Mouse (Mus musculus) inflammation-experienced regulatory T-cells, adult 6 months (primary cell): ENCODE measurements around the gene Stx8. TPM values are rescaled to one million over a fixed set of nuclear protein-coding genes. Genes with fewer than 3 reads are reported as not detected.

Source experiments
- ATAC-seq: one replicate; pipeline ENCODE4 v1.8.0; 2017
- polyA plus RNA-seq, 3 experiments: library from polyadenylated mRNA; unstranded; fragments of 100-300 nt; shearing (Covaris generic); gene quantifications; one replicate each; pipeline ENCODE4 v1.2.1; 2017

Stx8 gene
- polyA plus RNA-seq, 3 experiments from 2014 or later: 59.6 to 76.8 (median 64.6) TPM

DNA sequence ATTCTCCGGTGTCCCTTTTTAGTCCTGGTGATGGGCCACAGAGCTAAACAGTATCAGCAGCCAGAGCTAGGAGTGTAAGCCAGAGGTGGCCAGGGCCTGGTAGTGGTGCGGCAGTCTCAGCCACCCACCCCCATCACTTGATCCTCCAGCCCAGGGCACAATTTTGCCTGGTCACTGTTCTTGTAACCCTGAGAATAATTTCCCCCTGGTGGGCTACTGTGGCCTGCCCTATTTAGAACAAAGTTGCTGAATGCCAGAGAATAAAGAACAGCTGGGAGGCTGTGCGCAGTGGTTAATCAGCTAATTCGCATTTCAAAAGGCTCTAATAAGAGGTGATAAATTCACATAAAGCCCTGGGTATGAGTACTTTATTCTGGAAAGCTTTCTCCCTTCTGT is 180.5 kb downstream of the Stx8 start:
- no peak for ATAC-seq

- ATAC-seq: no peak
These were observed 184.9 kb downstream of the Stx8 start for GRCm38 (mm10) chr11:68150938-68151337.

- ATAC-seq: no peak
These were observed 189.8 kb downstream of the Stx8 start for GRCm38 (mm10) chr11:68155821-68156220.

DNA sequence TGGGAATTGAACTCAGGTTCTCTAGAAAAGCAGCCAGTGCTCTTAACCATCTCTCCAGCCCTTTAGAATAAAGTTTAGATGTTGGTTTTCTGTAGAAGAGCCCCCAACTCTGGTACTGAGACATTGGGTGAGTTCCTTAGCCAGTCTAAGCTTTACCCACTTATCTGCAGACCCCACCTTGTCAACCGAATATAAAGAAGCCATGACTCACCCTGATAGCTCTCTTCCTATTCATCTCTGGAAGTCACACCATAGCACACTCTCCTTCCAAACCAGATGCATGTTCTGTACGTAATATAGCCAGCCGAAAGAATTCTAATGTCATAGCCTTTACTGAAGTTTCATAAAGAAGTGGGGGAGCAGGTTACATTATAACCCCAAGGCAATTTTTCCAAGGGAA is 192.2 kb downstream of the Stx8 start:
- ATAC-seq: no peak

DNA sequence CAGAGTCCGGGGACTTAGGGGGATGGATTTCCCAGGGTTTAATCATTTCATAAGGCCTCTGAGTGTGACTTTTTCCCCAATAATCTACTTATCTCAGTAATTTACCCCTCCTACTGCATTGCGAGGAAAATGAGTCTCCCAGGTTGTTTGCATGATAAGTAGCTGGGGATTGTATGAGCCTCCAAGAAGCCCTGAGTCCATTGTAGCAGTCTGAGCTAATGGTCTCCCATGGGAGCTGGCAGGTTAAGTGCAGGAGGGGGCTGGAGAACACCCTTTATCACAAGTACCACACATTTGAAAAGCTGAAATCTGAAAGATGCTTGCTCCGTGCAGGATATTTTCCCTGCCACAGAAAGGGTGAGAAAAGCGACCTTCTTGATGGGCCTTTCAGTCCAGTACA is 193.9 kb downstream of the Stx8 start:
- no peak for ATAC-seq

DNA sequence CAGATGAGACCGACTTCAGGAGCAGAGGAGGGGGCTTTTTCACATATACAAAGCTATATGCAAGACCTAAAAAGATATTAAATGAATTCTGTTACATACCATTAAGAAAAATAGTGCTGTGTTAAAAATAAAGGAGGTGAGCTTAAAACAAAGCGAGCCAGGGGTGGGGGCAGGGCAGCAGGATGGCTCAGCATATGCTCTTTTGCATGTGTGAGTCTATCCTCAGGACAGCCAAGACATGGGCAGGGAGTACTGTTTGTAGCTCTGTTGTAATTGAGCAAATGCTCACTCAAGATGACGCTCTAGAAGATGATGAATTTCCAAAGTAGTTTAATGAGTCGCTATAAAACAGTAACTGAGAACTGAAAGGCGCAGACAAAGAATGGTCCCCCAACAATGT is 198.4 kb downstream of the Stx8 start:
- ATAC-seq: no peak

DNA sequence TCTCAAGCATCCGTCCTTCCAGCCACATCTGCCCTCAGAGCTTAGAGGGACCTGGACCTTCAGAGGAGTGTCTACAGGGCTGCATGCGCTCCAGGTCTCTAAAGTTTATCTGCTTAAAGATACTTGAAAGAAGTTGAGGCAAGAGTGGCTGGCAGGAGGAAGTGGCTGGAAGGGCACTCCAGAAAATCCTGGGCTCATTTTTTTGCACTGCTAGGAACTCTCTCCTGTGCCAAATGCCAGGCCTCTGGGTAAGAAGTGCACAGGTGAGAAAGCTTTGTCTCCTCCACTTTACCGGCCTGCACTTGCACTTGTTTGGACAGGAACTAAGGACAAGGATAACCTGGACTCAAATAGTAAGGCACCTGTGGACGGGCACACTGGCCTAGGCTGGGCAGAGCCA is 202.4 kb downstream of the Stx8 start:
- ATAC-seq: no peak

DNA sequence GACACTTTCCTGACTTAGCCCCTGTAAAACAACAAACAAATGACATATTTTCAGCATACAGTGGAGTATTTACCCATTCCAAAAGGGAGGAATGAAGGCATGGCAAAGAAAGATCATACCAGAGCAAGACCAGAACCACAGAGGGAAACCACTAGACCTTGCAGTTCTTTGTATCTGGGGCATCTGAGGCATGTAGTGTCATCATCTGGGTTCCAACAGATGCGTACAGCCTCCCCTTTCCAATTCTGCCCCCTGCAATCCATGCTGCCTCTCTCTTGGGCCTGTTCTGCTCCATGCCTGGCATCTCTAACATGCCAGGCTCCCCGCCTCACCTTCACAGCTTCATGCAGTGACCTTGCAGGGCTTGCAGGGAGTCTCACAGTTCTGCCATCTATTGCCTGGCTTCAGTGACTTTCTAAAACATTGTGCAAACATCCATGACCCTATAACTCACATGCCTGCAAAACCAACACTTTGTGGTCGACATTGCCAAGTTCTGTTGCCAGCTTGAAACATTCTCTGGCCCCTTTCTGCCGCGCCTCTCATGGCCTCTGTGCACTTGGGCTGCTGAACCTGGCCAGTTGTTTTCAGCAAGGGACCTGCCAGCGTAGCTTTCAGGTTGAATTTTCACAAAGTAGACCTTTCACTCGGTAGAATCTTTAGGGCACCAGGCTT is 206.1 kb downstream of the Stx8 start:
- no peak for ATAC-seq

DNA sequence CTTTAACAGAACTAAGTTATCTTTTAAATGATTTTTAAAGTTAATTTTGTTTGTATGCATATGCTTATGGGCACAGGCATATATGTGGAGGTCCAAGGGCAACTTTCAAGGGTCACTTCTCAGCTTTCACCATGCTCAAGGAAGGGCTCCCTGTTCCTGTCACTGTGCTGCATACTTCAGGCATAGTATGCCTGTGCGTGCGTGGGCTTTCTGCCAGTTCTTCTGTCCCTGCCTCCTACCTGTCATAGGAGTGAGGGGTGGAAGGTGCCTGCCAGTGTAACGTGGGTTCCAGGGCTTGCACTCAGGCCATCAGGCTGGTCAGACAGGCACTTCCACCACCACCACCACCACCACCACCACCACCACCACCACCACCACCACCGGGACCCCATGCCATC is 206.7 kb downstream of the Stx8 start:
- ATAC-seq: no peak

GRCm38 (mm10) chr11:68176550-68176949 is 210.6 kb downstream of the Stx8 start:
- ATAC-seq: no peak

GRCm38 (mm10) chr11:68177415-68177814 is 211.4 kb downstream of the Stx8 start:
- ATAC-seq: no peak

DNA sequence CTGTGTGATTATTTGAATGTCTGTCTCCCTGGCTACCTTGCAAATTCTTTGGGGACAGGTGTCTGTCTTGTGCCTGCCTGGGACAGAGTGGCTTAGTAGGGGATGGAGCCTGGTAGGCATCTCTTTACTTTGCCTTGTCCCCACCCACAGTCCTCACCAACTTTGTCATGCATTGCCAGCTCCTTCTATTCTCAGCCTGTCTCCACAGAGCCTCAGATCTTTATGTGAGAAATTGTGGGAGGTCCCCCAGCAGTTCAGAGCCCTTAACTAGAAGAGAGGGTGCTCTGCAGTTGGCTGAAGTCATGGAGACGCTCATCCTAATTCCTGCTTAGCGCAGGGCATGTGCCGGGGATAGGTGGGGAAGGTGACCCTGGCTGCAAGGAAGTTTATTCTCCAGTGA is 219.7 kb downstream of the Stx8 start:
- ATAC-seq: no peak

GRCm38 (mm10) chr11:68187242-68187641 is 221.2 kb downstream of the Stx8 start:
- ATAC-seq: no peak

DNA sequence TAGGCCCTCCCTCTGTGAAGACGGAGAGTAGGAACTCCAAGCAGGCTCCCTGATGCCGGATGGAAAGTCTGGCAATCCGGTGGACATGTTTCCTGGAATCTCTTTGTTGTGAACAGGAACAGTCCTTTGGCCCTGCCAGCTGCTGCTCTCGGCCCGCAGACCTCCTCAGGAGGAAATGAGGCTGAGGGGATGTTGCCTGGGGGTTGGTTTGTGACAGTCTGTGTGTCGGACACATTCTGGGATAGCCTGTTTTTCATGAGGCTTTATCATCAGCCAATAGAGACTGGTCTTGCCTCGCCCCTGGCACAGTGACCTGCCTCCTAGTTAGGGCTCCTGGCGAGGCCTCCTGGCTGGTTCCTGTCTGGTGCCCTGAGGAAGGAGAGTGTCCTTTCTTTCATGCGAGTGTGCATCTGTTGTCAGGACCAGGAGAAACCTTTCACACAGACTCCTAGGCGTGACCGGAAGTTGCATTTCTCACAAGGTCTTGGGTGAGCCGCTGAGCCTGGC is 222.8 kb downstream of the Stx8 start:
- no peak for ATAC-seq

DNA sequence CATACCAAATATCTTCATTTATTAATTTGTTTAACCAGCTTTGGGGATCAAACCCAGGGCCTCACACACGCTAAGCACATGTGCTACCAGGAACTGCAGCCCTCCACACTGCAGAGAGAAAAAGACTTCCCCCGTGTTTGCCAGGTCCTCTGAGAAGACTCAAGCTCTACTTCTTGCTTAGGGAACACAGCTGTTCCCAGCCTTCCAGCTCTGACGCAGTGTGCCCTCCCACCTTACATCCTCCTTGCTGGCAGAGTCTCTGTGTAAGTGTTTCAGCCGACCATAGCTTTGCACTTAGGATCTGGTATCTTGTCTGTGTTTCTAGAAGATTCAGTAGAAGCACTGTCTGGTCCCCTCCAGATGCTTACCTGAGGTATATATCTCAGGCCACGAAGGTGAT is 224.9 kb downstream of the Stx8 start:
- ATAC-seq: no peak

- no peak for ATAC-seq
These were observed 229.2 kb downstream of the Stx8 start for GRCm38 (mm10) chr11:68195168-68195567.

DNA sequence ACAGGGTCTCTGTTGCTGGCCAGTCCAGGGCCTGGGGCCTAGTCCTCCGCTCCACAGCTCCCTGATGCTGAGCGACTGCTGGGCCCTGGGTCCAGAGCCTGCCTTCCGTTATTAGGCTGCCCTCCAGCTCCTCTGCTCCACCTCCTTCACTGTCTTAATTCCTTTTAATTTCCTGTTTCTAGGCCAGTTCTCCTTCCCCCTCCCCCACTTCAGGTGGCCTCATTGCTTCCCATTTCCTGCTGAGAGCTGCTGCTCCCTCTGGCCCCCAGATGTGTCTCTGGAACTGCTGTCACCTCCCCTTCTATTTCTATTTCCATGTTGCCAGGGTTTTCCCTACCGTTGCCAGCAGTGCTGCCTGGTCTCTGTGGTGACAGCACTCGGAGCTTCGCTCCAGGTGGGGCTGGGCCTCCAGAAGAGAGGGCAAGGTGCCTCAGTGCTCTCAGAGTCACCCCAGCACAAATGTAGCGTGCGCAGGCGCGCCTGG is 229.7 kb downstream of the Stx8 start:
- ATAC-seq: no peak

DNA sequence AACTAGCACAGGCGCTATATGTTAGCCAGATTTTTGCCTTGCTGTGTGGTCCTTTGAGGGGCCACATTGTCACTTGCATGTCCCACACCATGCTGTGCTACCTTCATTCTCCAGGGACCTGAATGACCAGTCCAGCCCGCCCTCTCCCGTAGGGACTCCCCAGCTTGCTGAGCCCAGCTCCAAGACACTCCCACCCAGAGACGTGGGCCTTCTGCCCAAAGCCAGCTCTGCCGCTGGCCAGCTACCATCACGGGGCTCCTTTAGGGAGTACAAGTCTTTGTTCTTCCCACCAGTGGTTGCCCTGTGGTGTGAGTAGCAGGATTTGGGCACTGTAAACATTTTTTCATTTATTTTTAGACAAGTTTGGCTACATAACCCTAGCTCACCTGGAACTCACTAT is 230.6 kb downstream of the Stx8 start:
- no peak for ATAC-seq

- no peak for ATAC-seq
These were observed 231.5 kb downstream of the Stx8 start for GRCm38 (mm10) chr11:68197471-68197870.

GRCm38 (mm10) chr11:68198696-68199095 is 232.7 kb downstream of the Stx8 start:
- peak; percentile 23 for ATAC-seq

- peak; percentile 76 for ATAC-seq
These were observed 233.1 kb downstream of the Stx8 start for GRCm38 (mm10) chr11:68199103-68199502.

- peak; percentile 32 for ATAC-seq
These were observed 233.9 kb downstream of the Stx8 start for GRCm38 (mm10) chr11:68199801-68200423.

DNA sequence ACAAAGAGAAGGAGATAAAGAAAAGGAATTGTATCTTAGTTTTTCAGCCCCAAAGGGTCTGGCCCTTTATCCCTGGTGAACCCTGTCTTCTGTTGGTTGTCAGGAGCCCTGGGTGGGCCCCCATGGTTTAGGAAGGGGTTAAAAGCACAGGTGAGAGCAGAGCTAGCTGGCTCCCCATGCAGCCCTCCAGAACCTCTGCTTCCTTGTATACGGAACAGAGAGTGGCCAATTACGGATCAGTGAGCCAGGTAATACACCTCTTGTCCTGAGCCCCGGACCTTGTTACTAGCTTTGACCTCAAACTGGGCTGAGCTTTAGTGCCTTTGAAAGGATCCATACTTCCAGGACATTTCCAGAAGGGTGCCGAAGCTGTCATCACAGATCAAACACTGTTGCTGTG is 234.5 kb downstream of the Stx8 start:
- ATAC-seq: no peak

DNA sequence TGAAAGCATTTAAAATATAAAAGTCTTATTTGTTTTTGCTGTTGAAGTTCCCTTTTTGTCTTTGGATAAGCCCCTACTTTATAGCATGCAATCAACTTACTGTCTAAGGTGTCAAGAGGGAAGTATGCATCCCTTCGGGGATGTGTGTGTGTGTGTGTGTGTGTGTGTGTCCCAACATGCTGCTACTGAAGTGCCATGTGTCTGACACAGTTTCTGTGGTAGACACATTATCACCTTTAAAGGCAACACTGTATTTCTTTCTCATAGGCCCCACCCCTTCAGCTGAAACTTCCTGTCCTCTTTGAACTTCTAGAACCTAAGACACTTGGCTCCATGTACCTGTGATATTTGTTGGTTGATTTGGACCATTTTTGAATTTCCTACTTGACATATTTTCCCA is 235.1 kb downstream of the Stx8 start:
- peak; percentile 36 for ATAC-seq
